Mouse (Mus musculus) frontal cortex, postnatal 36 days (tissue): Measurements from ENCODE around the gene Bud13.

Experiments used
- DNase-seq, 2 experiments: peaks; one replicate each; pipeline ENCODE4 v3.0.0; 2022; ENCODE audit warnings: low spot score in 2 of 2

The Bud13 gene

DNA sequence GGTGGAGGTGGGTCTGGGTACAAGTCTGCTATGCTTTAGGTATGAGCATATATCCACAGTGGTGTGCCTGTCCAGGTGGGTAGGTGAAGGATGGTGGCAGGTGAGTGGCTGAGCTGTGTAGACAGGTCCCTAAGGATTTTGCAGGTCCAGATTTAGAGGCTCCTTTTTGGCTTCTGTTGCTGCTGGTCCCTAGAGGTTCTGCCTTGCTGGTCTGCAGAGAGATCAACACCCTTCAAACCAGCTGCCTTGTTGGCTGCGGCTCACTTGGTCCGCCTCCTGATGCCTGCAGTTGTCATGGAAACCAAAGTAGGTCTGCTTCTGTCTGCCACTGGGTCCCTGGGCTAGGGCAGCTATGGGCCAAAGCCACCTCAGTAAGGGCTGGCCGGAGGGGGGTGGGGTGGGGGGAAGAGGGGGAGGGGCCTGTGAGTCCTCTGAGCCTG, 55.1 kb downstream of the Bud13 start:
- DNase-seq = peak; percentile 61 to 76

DNA sequence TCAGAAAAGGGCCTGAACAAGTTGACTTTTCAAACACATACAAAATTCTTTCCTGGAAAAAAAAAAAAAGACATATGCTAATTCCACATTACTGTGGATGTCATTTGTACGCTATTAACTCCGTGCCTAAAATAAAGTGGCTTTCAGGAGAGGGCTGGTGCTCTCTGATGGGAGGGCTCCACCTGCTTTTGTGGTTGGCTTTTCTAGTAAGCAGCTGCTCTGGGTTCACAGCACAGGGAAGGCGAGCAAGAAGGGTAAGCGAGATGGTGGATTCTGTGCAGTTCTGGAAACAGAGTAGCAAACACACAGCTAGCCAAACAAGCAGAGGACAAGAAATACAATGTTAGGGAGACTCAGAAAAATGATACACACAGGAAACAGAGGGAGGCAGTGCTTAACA, 55.6 kb downstream of the Bud13 start:
- DNase-seq = no peak

DNA sequence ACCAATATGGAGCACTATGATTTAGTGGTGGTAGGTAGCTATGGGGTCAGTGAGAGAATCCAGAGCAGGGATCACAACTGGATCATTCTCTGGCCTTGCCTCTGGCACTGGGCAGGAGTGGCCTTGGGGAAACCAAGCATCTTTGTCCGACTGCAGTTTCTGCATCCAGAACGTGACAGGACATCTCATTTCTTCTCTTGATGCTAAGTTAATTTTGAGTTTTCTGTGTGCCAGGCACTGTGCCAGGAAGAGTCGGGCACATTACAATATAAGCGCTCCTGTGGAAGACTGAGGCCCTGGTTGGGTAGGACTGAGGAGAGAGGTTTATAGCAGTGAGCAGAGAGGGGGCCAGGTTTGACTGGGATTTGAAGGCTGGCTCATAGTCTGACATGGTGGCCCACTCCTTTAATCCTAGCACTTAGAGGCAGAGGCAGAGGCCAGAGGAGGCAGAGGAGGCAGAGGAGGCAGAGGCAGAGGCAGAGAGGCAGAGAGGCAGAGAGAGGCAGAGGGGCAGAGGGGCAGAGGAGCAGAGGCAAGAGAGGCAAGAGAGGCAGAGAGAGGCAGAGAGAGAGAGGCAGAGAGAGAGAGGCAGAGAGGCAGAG, 56.3 kb downstream of the Bud13 start:
- no peak for DNase-seq

DNA sequence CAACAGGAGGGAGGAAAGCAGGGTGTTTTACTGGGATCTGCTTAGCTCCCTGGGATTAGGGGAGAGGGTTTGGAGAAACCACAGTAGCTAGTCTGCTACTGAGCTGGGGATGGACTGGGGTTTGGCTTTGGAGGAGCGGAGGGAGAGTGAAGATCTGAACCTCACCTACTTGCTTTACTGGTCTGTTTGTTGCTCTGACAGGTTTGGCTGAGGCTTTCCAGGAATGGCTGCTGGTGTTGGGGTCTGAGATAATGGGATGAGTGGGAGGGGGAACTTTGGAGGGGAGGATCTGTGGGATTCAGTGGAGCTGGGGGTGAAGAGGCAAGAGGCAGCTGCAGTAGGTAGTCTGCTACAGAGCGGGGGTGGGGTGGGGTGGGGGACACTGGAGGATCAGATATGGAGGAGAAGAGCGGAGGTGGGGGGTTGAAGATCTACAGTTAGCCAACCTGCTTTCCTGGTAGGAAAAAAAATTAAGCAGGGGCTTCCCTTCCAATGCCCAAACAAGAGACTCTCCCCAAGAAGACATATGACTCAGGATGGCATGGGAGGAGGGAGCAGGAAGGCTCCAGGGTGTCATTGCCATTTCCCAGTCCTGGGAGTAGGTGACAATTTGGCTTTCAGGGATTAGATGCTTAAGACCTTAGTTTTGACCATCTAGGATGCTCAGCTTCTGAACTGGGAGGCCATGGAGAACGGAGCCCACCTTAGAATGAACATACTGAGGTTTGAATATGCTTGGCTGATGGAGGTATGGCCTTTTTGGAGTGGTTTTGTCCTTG, 63.3 kb downstream of the Bud13 start:
- no peak for DNase-seq
